Mouse (Mus musculus): ENCODE results near the gene Btnl9.

Btnl9 gene

DNA sequence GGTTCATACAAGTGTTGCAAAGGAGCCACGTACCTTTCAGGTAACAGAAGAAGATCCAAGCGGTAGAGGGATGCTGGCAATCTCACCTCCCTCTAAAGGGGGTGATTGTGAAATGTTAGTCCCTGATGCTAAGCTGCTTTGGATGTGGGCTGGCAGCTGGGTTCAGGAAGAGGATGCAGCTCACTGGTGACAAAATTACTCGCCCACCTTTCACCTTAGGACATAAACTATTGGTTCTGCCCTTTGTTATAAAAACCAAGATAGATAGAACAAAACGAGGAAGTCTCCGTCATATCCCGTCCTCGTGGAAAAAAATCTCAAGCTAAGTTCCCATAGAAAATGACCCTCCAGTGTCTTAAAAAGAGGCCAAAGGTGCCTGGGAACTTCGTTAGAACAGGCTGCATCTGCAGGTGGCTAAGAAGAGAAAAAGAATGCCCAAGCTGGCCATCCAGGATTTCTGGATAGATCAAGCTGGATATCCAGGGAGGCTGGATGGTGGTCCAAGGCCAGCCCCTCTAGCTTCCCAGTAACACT is at the start of gene Btnl9:
Gene Btnl9 (minus strand): TSS at position 205 of the 534 bp plus-strand sequence.
- no peak for TF ChIP-seq GATA4 (IDR thresholded peaks at IDR 0.05; ENCODE audit: insufficient replicate concordance, low read length)

DNA sequence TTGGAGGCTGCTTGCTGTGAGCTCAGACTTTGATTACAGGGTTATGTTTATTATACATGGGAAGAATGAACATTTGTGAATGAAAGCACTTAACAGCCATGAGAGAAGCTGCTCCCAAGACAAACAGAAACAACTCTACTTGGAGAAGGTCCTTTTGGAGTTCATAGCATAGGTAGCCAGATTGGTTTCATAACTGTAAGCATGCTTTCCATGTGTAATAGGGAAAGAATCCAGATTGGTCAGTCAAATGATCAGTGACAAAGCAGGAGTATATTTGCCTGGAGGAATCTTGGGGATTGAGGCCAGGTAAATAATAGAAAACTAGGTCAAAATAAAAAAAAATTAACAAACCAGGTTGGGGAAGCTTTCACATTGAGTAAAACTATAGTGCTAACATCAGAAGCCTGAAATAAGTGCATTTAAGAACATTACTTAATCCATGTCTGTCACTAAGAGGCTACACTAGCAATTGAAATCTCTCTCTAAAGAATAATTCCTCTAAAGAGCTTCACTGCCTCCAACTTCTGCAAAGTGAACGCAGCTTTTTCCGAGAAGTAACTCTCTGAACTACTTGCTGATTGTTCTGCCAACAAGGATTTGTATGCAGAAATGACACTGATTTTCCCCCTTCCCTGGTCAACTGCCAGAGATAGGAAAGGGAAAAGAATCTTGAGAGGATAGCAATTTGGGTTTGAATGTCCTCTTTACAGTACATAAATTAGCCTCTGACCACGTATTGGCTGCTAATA is 48.7 kb upstream of the Btnl9 start:
- no peak for TF ChIP-seq GATA4 (IDR thresholded peaks at IDR 0.05; ENCODE audit: insufficient replicate concordance, low read length)

- no peak for TF ChIP-seq GATA4 (IDR thresholded peaks at IDR 0.05; ENCODE audit: insufficient replicate concordance, low read length)
Observed at GRCm38 (mm10) chr11:49232781-49233180, 45.8 kb upstream of the Btnl9 start.

GRCm38 (mm10) chr11:49224455-49224854 is 37.5 kb upstream of the Btnl9 start:
- no peak for TF ChIP-seq GATA4 (IDR thresholded peaks at IDR 0.05; ENCODE audit: insufficient replicate concordance, low read length)

DNA sequence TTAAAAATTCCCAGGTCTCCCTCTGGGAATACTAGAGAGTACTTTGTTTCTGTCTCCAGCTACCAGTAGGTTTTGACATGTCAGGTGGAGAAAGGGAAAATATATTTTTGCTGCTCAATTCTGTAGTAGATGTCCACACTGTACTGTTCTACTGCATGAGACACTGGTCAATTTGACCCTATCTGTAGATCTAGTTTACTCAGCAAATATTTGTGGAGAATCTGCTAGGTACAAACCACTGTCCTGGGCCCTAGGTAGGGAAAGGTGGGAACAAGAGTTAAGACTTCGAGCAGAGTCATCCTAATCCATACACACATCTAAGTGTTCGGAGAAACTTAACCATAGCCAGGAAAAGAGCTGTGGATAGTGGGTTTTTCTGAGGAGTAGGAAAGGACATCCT is 32.3 kb upstream of the Btnl9 start:
- no peak for TF ChIP-seq GATA4 (IDR thresholded peaks at IDR 0.05; ENCODE audit: insufficient replicate concordance, low read length)

DNA sequence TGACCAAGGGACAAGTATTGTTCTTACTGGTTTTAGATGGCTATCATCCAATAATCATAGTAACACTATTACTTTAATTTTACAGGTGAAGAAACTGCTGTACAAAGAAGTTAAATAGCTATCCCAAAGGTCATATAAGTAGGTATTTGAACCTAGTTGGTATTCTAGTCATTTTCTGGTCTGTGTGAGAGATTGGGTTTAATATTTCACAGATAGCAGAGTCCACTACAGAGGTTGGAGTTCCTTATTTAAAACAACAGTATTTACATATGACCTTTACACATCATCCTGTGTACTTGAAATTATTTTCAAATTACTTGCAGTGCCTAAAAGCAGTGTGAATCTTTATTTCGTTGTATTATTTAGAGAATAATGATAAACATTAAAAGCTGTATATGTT is 26.5 kb upstream of the Btnl9 start:
- TF ChIP-seq GATA4 (IDR thresholded peaks at IDR 0.05; ENCODE audit: insufficient replicate concordance, low read length): no peak

- TF ChIP-seq GATA4 (IDR thresholded peaks at IDR 0.05; ENCODE audit: insufficient replicate concordance, low read length): no peak
Observed at GRCm38 (mm10) chr11:49212577-49212976, 25.6 kb upstream of the Btnl9 start.

- no peak for TF ChIP-seq GATA4 (IDR thresholded peaks at IDR 0.05; ENCODE audit: insufficient replicate concordance, low read length)
Observed at GRCm38 (mm10) chr11:49207495-49207894, 20.5 kb upstream of the Btnl9 start.

- TF ChIP-seq GATA4 (IDR thresholded peaks at IDR 0.05; ENCODE audit: insufficient replicate concordance, low read length): no peak
Observed at GRCm38 (mm10) chr11:49205080-49205590, 18.2 kb upstream of the Btnl9 start.

DNA sequence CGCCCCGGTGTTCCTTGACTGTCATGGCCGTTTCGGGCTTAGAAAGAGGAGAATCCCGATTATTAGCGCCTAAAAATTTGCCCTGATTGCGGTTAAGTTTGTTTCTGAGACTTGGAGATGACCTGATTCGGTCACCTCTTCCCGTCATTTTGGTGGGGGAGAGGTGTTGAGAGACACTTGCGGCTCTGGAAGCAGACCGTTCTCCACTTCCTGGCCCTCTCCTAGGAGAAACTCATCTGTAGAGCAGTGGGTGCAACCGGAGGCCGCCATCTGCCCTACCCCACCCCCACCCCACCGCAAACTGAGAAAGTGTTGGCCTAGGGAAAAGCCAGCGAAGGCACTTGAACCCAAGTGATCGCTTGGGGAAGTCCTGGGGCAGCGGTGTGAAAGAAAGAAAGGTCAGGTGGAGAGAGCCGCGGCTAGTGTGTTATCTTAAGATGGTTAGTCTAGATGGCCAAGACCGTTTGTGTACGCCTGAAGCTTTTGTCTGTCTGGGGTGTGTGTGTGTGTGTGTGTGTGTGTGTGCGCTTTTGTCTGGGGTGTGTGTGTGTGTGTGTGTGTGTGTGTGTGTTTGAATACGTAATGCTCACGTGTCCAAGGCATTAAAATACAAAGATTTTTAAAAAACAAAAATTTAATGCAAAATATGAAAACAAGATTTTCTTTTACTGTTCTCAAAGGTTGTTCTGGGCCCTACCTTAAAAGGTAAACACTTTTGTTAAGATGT is 17.0 kb upstream of the Btnl9 start:
- 0 out of 2 replicates have a peak, but pooled peaks have one; percentile 28 for TF ChIP-seq GATA4 (IDR thresholded peaks at IDR 0.05; ENCODE audit: insufficient replicate concordance, low read length)

DNA sequence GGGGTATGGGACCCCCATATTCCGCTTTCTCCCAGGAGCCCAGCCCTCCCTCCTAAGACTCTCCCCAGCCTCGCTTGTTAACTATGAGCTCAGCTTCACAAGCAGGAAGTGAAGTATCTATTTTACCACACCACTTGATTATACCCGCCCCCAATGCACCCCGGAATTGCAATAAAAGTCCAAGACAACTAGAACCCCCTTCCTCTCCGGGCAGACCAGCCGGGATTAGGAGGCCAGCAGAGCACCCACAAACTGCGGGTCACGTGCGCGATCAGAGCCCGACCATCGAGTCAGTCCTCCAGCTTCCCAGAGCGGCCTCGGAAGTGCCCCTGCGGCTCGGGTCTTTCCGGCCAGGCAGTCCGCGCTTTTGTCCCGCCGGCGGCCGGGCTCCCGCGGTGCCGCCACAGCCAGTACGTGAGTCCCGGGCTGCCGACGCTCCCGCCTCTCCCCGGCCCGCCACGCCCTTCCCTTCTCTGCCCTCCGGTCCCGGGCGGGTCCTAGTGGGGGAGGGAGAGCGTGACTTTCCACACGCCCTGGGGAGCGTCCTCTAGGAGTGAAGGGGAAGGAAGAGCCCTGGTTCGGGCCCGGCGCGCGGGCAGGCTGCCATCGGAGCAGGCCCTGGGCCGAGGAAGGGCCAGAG is 16.3 kb upstream of the Btnl9 start, which contains the start of gene Zfp62:
Gene Zfp62 (plus strand): TSS at position 164 of the 640 bp plus-strand sequence.
- 0 out of 2 replicates have a peak, but pooled peaks have one; percentile 48 for TF ChIP-seq GATA4 (IDR thresholded peaks at IDR 0.05; ENCODE audit: insufficient replicate concordance, low read length)

DNA sequence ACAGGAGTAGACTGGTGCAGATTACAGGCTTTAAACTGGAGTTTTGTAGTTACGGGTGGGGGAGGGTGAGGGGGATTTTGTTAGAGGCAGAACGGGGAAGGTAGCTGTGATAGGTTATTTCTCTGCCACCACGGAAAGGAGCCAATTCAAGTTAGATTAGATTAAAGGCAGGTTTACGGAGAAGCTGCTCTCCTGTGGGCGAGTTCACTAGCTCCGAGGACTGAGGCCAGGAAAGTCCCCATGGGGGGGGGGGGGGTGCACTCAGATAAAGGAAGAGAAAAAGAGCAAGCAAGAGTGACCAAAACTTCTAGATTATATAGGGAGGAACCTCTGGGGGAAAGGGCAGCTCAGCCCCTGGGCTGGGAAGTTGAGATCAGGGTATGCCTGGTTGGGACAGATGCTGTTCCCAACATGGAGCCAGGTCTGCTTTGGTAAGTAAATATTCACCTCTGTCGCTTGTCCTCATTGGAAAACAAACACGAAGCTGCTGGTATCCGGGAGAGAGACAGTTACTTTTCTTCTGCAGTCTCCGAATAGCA is 15.6 kb upstream of the Btnl9 start:
- peak; percentile 44; the same call in 1 of the 2 replicates for TF ChIP-seq GATA4 (IDR thresholded peaks at IDR 0.05; ENCODE audit: insufficient replicate concordance, low read length)

GRCm38 (mm10) chr11:49202071-49202470 is 15.1 kb upstream of the Btnl9 start:
- no peak for TF ChIP-seq GATA4 (IDR thresholded peaks at IDR 0.05; ENCODE audit: insufficient replicate concordance, low read length)

DNA sequence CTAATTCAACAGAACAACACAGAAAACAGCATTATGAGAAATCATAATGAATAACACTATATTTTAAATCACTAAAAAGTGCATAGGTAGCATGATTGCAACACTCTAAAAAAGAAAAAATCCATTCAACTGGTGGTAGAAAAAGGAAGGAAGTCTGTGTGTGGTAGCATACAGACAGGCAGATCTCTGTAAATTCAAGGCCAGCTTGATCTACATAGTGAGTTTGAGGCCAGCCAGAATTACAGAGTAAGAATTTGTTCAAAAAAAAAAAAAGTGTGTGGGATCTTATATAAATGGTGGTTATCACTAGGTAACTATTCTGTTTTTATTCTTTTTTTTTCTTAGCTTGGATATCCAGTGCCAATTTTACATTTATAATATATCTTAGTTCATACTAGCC is 14.2 kb upstream of the Btnl9 start:
- TF ChIP-seq GATA4 (IDR thresholded peaks at IDR 0.05; ENCODE audit: insufficient replicate concordance, low read length): no peak

- TF ChIP-seq GATA4 (IDR thresholded peaks at IDR 0.05; ENCODE audit: insufficient replicate concordance, low read length): no peak
Observed at GRCm38 (mm10) chr11:49200666-49201065, 13.7 kb upstream of the Btnl9 start.
